25 mouse cellular contexts compared by ENCODE assay signal in the genomic region with DNA sequence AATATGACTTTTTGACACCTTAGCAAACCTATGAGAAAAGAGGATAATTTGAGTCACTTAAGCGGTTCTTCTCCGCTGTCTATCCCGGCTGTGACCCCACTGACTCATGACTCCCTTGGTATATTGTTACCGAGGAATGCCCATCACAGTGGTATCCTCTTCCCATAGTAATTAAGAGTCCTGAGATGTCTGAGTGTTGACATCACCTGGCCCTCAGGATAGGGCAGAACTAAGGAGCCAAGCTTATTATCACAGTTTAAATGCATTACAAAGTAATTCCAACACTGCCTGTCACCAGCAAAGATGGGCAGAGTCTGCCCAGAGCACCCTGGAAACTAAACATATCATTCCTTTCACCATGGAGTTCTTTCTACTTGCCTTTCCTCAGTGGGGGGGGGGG.
"Had no signal": no experiment of that assay in that cellular context is flagged by ENCODE, and none has a peak within 500 bp of the region (broad histone marks: within the 10 kb centered on the region; RNA-seq: fewer than 3 reads in every experiment).

No protein-coding gene starts in this region.

- H3K9ac ChIP-seq: heart, embryonic 12.5 days; hindbrain, embryonic 12.5 days; hindbrain, embryonic 14.5 days; limb, embryonic 12.5 days; liver, embryonic 13.5 days; liver, embryonic 15.5 days had no signal

- H3K9me3 ChIP-seq: heart, embryonic 12.5 days; hindbrain, embryonic 10.5 days; hindbrain, embryonic 12.5 days; limb, embryonic 10.5 days; limb, embryonic 12.5 days; liver, embryonic 13.5 days; liver, embryonic 15.5 days had no signal

- H3K4me2 ChIP-seq: heart, embryonic 12.5 days; hindbrain, embryonic 12.5 days; hindbrain, embryonic 14.5 days; limb, embryonic 12.5 days; liver, embryonic 11.5 days; liver, embryonic 13.5 days; liver, embryonic 15.5 days had no signal

- H3K4me1 ChIP-seq: hindbrain, embryonic 10.5 days; hindbrain, embryonic 12.5 days; limb, embryonic 10.5 days; limb, embryonic 12.5 days; liver, embryonic 13.5 days; liver, embryonic 15.5 days had no signal

- H3K27ac ChIP-seq: gastrocnemius, adult 2 months; heart, adult 2 months; hindbrain, embryonic 10.5 days; hindbrain, embryonic 12.5 days; hindbrain, embryonic 14.5 days; limb, embryonic 10.5 days; limb, embryonic 12.5 days; liver, embryonic 13.5 days; liver, embryonic 15.5 days had no signal

- ATAC-seq: hindbrain, embryonic 16.5 days; inflammation-experienced regulatory T-cells, adult 6 months; intestine, embryonic 16.5 days had no signal

- H3K4me3 ChIP-seq: gastrocnemius, adult 2 months; heart, adult 2 months; heart, embryonic 12.5 days; hindbrain, embryonic 10.5 days; hindbrain, embryonic 12.5 days; limb, embryonic 10.5 days; limb, embryonic 12.5 days; liver, embryonic 13.5 days; liver, embryonic 15.5 days had no signal

- DNase-seq: gastrocnemius, adult 2 months; gastrocnemius, postnatal 10 days; gastrocnemius, postnatal 25 days; heart, adult 2 months; heart, postnatal 10 days; heart, postnatal 4 days; kidney, adult 18-20 months; kidney, adult 8-10 months; kidney, postnatal 14 days; kidney, postnatal 4 days; layer of hippocampus, adult 9-11 months; layer of hippocampus, postnatal 36 days; liver; liver, embryonic 13.5 days had no signal

- H3K36me3 ChIP-seq: heart, embryonic 12.5 days; hindbrain, embryonic 10.5 days; hindbrain, embryonic 12.5 days; limb, embryonic 10.5 days; limb, embryonic 12.5 days; liver, embryonic 13.5 days; liver, embryonic 15.5 days had no signal

- H3K27me3 ChIP-seq: heart, embryonic 12.5 days; hindbrain, embryonic 12.5 days; limb, embryonic 12.5 days; liver, embryonic 13.5 days; liver, embryonic 15.5 days had no signal
